Mouse (Mus musculus): ENCODE results near the gene Cenpp. TPM values are rescaled to one million over a fixed set of nuclear protein-coding genes. Genes with fewer than 3 reads are reported as not detected.

The Cenpp gene
- polyA plus RNA-seq, 1 experiment = 0.28 TPM

DNA sequence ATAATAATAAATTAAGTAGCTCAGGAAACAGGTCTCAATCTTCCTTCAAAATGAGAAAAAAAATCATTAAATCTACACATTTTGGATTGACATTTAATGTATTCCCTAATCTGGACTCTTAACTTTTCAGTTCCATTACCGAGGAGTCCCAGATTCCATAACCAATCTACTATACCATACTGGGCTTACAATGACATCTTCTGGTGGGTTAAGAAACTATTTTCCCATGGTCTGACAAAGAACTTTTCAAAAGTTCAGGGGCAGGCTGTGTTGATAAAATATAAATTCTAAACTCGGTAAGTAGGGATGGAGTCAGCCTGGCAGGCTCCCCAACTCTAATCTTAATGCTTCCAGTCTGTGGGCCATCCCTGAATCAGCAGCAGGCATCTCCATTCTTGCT, 1.4 kb downstream of the Cenpp start:
- DNase-seq = no peak
- peaks cover 2% of the 10 kb centered on the region; the same call in 1 of the 2 replicates for H3K4me1 ChIP-seq (ENCODE audit: control insufficient read depth, insufficient read depth, low read length)
- no peak overlapping the region for H3K4me3 ChIP-seq (replicated peaks; ENCODE audit: extremely low read depth, low read depth, low read length)
- TF ChIP-seq POLR2A (IDR thresholded peaks at IDR 0.05; ENCODE audit: borderline replicate concordance, extremely low read depth, low read depth, low read length) (no peak), CTCF (IDR thresholded peaks at IDR 0.05; ENCODE audit: insufficient read depth, low read length) (no peak)
- 39% methylated on average over 2 of the region's 2 CpGs for WGBS

DNA sequence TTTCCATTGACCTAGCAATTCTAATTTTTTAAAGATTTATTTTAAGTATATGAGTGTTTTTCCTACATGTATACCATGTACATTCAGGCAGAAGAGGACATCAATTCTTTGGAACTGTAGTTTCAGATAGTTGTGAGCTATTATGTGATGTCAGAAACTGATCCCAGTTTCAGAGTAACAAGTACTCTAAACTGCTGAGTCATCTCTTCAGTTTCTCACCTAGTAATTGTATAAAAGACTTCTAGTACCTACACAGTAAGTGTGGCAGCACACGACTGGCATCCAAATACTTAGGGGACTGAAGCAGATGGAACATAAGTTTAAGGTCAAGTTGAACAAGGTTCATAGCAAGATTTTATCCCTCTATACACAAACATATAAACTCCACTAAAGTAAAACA, 6.6 kb downstream of the Cenpp start:
- 74% methylated on average over 1 of the region's 1 CpGs for WGBS
- Histone ChIP-seq H3K4me3 (replicated peaks; ENCODE audit: extremely low read depth, low read depth, low read length) (no peak overlapping the region), H3K4me1 (ENCODE audit: control insufficient read depth, insufficient read depth, low read length) (peaks cover 3% of the 10 kb centered on the region)
- no peak for TF ChIP-seq CTCF (IDR thresholded peaks at IDR 0.05; ENCODE audit: insufficient read depth, low read length)
- TF ChIP-seq POLR2A (IDR thresholded peaks at IDR 0.05; ENCODE audit: borderline replicate concordance, extremely low read depth, low read depth, low read length) = no peak
- no peak for DNase-seq

DNA sequence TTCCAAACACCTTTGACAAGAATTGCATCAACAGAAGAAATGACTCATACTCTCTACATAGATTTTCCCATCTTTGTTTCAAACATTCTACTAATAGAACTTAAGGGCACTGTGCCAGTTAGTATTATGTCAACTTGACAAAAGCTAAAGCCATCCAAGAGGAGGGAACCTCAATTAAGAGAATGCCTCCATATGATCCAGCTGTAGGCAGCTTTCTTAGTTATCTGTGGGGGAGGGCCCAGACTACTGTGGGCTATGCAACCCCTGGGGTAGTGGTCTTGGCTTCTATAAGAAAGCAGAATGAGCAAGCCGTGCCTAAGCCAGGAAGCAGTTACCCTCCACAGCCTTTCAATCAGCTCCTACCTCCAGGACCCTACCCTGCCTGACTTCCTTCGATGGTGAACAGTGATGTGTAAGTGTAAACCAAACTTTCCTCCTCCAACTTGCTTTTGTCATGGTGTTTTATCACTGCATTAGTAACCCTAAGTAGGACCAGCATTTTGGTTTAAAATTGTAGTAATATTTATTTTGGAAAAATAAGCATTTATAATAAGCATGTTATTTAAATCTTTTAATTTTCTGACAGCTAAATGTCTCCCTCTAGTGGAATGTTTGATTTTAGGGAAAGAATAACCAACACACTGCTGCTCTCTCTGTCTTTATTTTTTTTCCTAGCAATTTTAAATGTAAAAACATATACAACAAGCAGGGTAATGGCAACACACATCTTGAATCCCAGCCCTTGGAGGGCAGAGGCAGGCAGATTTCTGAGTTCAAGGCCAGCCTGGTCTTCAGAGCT, 7.7 kb downstream of the Cenpp start:
- DNase-seq = no peak
- TF ChIP-seq POLR2A (IDR thresholded peaks at IDR 0.05; ENCODE audit: borderline replicate concordance, extremely low read depth, low read depth, low read length) = no peak
- no peak for TF ChIP-seq CTCF (IDR thresholded peaks at IDR 0.05; ENCODE audit: insufficient read depth, low read length)
- 30% methylated on average over 2 of the region's 2 CpGs for WGBS

GRCm38 (mm10) chr13:49643669-49644362, 8.8 kb downstream of the Cenpp start:
- Histone ChIP-seq H3K4me1 (ENCODE audit: control insufficient read depth, insufficient read depth, low read length) (peaks cover 3% of the 10 kb centered on the region), H3K4me3 (replicated peaks; ENCODE audit: extremely low read depth, low read depth, low read length) (no peak overlapping the region)
- DNase-seq = no peak
- no peak for TF ChIP-seq CTCF (IDR thresholded peaks at IDR 0.05; ENCODE audit: insufficient read depth, low read length)
- no peak for TF ChIP-seq POLR2A (IDR thresholded peaks at IDR 0.05; ENCODE audit: borderline replicate concordance, extremely low read depth, low read depth, low read length)

More for the DNA sequence above, 7.7 kb downstream of the Cenpp start:
- Histone ChIP-seq H3K4me1 (ENCODE audit: control insufficient read depth, insufficient read depth, low read length) (peaks cover 3% of the 10 kb centered on the region), H3K4me3 (replicated peaks; ENCODE audit: extremely low read depth, low read depth, low read length) (no peak overlapping the region)

DNA sequence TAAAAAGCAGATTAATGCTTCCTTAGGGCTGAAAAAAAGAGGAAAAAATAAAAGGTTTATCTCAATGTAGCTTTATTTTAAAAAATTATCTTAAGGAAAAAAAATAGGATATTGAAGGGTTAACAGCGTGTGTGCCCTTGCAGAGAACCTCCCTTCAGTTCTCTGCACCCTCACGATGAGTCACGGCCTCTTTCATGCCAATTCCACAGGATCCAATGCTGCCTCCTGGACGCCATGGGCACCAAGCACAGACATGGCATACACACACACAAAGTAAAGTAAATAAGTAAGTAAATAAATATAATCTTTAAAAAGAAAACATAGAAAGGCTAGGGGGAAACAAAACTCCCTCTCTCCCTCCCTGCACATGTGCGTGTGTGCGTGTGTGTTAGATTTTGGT, 9.9 kb downstream of the Cenpp start:
- Histone ChIP-seq H3K4me3 (replicated peaks; ENCODE audit: extremely low read depth, low read depth, low read length) (no peak overlapping the region), H3K4me1 (ENCODE audit: control insufficient read depth, insufficient read depth, low read length) (peaks cover 3% of the 10 kb centered on the region)
- 59% methylated on average over 6 of the region's 6 CpGs for WGBS
- DNase-seq = no peak
- TF ChIP-seq POLR2A (IDR thresholded peaks at IDR 0.05; ENCODE audit: borderline replicate concordance, extremely low read depth, low read depth, low read length) (no peak), CTCF (IDR thresholded peaks at IDR 0.05; ENCODE audit: insufficient read depth, low read length) (no peak)

DNA sequence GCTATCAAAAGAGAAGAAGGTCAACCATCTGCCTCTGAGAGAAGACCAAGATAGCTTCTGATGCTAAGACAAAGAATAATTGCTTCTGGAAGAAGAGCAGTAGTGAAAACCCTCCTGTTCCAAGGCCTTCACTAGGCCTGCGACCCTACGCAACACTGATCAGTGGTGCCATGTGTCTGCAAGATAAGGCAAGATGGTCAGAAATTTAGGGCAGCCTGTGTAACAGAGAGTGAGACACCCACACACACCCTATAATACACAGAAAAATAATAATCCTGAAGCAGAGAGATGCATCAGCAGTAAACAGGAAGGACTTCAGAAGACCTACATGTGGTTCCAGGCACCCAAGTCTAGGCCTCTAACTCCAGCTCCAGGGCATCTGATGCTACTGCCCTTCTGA, 12.6 kb downstream of the Cenpp start:
- peaks cover 2% of the 10 kb centered on the region for H3K4me1 ChIP-seq (ENCODE audit: control insufficient read depth, insufficient read depth, low read length)
- WGBS = 96% methylated on average over 2 of the region's 2 CpGs
- no peak for DNase-seq
- H3K4me3 ChIP-seq (replicated peaks; ENCODE audit: extremely low read depth, low read depth, low read length) = no peak overlapping the region
- TF ChIP-seq POLR2A (IDR thresholded peaks at IDR 0.05; ENCODE audit: borderline replicate concordance, extremely low read depth, low read depth, low read length) (no peak), CTCF (IDR thresholded peaks at IDR 0.05; ENCODE audit: insufficient read depth, low read length) (no peak)

- H3K4me1 ChIP-seq (ENCODE audit: control insufficient read depth, insufficient read depth, low read length) = no peaks in the 10 kb centered on the region
- no peak overlapping the region for H3K4me3 ChIP-seq (replicated peaks; ENCODE audit: extremely low read depth, low read depth, low read length)
- DNase-seq = no peak
- no peak for TF ChIP-seq CTCF (IDR thresholded peaks at IDR 0.05; ENCODE audit: insufficient read depth, low read length)
- TF ChIP-seq POLR2A (IDR thresholded peaks at IDR 0.05; ENCODE audit: borderline replicate concordance, extremely low read depth, low read depth, low read length) = no peak
- WGBS = 83% methylated on average over 2 of the region's 2 CpGs
Measured at GRCm38 (mm10) chr13:49629076-49629475, 23.5 kb downstream of the Cenpp start.

- no peaks in the 10 kb centered on the region for H3K4me1 ChIP-seq (ENCODE audit: control insufficient read depth, insufficient read depth, low read length)
- TF ChIP-seq CTCF (IDR thresholded peaks at IDR 0.05; ENCODE audit: insufficient read depth, low read length) (no peak), POLR2A (IDR thresholded peaks at IDR 0.05; ENCODE audit: borderline replicate concordance, extremely low read depth, low read depth, low read length) (no peak)
- no peak overlapping the region for H3K4me3 ChIP-seq (replicated peaks; ENCODE audit: extremely low read depth, low read depth, low read length)
- DNase-seq = no peak
Measured at GRCm38 (mm10) chr13:49628167-49628566, 24.4 kb downstream of the Cenpp start.

GRCm38 (mm10) chr13:49623216-49623615, 29.4 kb downstream of the Cenpp start:
- no peak overlapping the region for H3K4me3 ChIP-seq (replicated peaks; ENCODE audit: extremely low read depth, low read depth, low read length)
- TF ChIP-seq CTCF (IDR thresholded peaks at IDR 0.05; ENCODE audit: insufficient read depth, low read length) (no peak), POLR2A (IDR thresholded peaks at IDR 0.05; ENCODE audit: borderline replicate concordance, extremely low read depth, low read depth, low read length) (no peak)
- 69% methylated on average over 1 of the region's 1 CpGs for WGBS
- no peak for DNase-seq
- H3K4me1 ChIP-seq (ENCODE audit: control insufficient read depth, insufficient read depth, low read length) = no peaks in the 10 kb centered on the region

DNA sequence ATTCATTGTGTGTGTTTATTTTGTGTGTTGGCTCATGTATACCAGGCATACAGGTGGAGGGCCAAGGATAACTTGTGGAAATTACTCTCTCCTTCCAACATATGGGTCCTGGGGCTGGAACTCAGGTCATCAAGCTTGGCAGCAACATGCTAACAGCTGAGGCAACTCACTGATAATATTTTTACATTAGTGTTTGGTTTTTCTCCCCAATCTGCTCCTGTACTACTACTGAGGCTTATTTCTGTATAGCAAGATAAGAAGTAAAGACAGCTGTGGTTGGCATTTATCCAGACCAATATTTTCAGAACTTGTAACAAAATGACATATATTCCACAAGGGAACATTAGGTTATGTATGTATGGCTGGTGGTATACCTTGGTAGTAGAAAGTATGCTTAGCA, 34.2 kb downstream of the Cenpp start:
- TF ChIP-seq CTCF (IDR thresholded peaks at IDR 0.05; ENCODE audit: insufficient read depth, low read length) = no peak
- TF ChIP-seq POLR2A (IDR thresholded peaks at IDR 0.05; ENCODE audit: borderline replicate concordance, extremely low read depth, low read depth, low read length) = no peak
- no peak for DNase-seq
- Histone ChIP-seq H3K4me1 (ENCODE audit: control insufficient read depth, insufficient read depth, low read length) (no peaks in the 10 kb centered on the region), H3K4me3 (replicated peaks; ENCODE audit: extremely low read depth, low read depth, low read length) (no peak overlapping the region)
